Mouse (Mus musculus): ENCODE measurements around the gene Cacna2d3.

Gene Cacna2d3

DNA sequence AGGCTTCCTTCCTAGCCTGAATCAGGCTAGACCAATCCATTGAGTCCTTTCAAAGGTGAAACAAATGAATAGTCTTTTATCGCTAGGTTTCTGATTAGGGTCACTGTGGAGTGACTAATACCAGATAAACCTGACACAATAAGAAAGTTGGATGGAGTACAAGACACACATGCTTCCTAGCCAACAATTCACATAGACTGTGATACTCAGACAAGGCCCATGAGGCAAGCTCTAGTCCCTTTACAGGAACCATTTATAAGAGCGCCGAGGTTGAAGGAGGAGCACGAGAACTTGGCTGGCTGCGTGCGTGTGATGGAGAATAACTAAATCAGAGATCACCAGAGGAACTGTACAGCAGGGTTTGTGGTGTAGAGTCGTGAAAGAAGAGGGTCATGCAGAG, 584.0 kb downstream of the Cacna2d3 start:
- no peak for DNase-seq

GRCm38 (mm10) chr14:29137006-29137579, 584.6 kb downstream of the Cacna2d3 start:
- no peak for DNase-seq

DNA sequence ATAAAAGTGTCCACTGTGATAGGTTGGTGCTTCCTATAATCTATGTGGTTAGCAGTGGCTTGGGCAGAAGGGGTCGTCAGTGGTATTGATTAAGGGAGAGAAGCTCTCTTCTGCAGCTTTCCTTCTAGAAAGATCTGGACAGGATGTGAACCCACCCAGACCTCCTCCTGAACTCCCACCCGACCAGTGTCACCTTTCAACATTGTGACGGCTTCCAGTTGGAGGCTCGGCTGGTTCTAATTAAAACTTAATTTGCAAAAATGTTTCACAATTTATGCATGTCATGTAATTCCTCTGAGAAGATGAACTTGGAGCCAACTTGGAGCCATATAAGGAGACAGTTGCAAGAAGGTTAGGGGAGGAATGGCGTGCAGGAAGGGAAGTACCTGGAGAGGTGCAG, 586.8 kb downstream of the Cacna2d3 start:
- peak; percentile 58 for DNase-seq

DNA sequence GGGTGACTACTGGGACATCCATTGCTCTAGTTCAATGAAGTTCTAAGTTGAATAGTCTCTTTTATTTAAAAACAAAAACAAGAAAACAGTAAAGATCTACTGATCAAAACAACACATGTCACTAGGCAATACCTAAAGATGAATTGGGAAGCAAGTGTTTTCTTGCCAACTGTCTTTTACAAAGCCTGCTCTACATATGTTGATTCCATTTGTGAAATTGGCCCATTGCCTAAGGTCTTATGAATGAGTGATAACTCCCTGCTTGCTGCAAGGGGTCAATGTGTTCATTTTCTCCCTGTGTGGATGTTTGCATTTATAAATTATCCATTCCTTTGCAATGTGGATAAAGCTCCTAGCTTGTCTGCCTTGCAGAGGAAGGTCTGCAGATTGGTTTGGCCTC, 591.2 kb downstream of the Cacna2d3 start:
- no peak for DNase-seq

DNA sequence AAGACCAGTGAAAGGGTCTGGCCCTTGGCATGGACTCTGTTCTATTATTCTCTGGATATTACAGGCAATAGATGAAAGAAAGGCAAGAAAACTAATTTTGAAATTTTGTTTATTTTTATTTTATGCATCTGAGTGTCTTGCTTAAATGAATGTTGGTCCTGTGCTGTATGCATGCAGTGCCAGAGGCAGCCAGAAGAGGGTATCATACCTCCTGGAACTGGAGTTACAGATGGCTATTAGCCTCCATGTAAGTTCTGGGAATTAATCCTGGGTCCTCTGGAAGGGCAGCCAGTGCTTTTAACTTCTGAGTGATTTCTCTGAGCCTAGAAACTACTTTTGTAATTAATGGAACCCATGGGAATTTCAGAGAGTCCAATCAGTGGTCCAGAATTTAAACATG, 597.8 kb downstream of the Cacna2d3 start:
- DNase-seq = peak; percentile 18

DNA sequence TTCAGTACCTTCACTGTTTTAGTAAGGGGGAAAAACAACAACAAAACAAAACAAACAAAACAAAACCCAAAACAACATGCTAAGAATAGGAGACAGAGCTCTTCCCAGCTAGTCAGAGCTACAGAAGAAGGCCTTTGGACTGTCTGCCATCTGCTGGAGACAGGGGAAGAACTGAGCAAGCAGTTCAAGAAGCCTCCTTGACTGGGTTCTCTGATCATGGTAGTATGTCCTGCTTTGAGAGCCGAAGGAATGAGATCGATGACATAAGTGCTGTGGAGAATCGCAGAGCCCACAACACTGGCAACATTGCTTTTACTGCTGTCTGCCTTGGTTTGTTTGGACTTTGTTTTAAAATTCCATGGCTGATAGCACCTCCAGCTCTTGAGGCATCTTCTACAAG, 598.9 kb downstream of the Cacna2d3 start:
- DNase-seq = no peak

DNA sequence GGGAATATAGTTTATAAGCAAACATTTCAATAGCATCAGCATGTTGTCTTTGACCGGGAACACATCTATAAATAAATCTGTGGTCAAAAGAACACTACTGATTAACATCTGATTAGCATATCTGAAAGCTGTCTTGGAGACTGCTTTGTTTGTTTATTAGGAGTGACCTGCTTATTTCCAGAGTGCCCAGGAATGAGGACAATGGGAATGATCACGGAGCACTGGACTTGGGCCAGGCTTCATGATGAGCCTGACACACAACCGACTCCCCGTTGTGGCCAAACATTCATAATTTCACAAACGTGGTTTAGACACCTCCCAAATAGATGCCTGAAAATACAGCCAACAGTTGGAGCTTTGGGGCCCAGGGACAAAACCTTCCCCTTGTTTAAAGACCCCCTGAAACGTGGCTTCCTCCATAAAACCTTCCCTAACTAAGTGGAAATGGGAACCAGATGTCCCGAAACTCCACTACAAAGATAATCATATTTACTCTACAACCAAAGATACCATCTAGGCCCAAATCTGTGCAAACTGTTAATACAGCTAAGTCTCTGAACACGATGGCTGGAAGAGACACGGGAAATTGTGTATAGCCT, 607.7 kb downstream of the Cacna2d3 start:
- no peak for DNase-seq

- no peak for DNase-seq
Observed at GRCm38 (mm10) chr14:29111666-29112065, 610.0 kb downstream of the Cacna2d3 start.

- no peak for DNase-seq
Observed at GRCm38 (mm10) chr14:29110351-29111091, 611.1 kb downstream of the Cacna2d3 start.

DNA sequence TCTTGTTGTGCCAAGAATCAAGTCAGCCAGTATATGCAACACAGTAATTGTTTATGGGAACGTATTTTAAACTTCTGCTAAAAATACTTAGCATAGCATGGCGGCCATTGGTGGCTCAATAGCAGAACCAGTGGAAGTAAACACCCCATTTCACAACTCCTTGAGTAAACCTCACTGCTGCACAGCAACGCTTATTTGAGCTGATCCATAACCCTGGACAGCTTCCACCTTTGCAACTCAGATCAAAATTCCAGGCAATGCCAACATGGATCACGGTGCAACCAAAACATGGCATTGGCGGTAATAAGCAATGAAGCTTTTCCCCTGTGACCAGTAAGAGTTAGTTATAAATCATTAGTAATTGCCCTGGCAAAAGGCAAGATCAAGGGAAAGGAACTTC, 614.2 kb downstream of the Cacna2d3 start:
- no peak for DNase-seq

- DNase-seq = no peak
Observed at GRCm38 (mm10) chr14:29097776-29098175, 623.9 kb downstream of the Cacna2d3 start.

- DNase-seq = no peak
Observed at GRCm38 (mm10) chr14:29095431-29095830, 626.2 kb downstream of the Cacna2d3 start.

GRCm38 (mm10) chr14:29090074-29090473, 631.6 kb downstream of the Cacna2d3 start:
- peak; percentile 91 for DNase-seq

GRCm38 (mm10) chr14:29086528-29086927, 635.1 kb downstream of the Cacna2d3 start:
- DNase-seq = no peak

DNA sequence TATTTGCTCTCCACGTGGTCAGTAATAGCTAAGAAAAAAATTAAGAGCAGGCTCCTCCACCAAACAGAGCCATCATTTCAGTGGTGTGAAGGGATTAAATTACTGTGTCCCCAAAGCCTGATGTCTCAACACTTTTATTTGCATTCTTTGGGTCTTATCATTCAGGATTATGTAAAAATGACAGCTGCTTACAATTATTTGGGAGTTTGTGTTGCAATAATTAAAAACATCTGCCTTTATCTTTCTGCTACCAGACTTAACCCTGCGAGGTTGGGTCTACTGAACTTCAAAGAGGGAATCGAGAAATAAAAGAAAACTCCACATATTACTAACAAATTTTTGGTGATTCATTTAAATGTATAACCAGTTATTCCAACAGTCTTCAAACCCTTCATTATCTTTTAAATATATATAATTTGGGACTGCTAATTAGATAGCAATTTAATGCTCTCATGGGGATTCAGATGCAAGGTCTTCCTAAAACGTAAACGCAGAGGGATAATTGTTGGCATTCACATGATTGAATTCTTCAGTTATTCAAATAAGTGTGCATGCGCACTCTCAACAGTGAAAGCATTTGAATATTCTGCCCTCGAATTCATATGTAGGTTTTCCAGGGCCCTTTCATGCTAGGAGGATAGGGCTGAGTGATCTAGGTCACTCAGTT, 636.0 kb downstream of the Cacna2d3 start:
- DNase-seq = no peak

DNA sequence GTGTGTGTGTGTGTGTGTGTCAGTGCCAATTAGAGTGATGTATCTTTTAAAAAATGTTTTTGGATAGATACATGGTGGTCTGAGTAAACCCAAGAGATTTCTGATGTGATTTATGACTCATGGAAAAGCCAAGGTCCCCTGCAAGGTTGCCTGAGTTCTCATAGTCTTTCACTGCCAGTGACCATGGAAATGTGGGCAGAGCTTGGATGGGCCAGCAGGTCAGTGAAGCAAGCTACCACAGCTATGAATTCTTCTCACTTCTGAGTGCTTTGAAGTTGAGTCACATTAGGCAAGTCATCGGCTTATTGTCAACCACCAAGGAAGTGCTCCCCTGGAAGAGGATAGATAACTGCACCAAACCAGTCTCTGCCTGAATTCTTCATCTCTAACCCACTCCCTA, 639.5 kb downstream of the Cacna2d3 start:
- no peak for DNase-seq

DNA sequence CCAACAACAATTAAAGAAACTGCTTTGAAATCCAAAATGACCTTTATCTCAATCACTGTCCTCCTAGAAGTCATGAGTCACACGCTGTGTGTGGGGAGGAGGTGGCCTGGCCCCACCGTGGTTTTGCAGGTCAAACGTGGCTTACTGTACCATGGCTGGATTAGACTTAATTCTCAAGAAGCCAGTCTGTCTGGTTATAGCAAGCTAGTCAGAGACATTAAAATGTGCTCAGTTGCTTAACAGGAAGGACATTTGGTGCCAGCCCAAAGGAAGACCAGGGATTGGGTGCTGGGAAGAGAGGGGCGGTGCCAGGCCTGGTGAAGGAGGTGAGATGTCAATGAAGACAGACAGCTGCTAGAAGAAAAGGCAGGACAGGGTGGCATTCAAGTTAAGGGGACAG, 641.0 kb downstream of the Cacna2d3 start:
- peak; percentile 27 for DNase-seq

- no peak for DNase-seq
Observed at GRCm38 (mm10) chr14:29080228-29080627, 641.4 kb downstream of the Cacna2d3 start.

DNA sequence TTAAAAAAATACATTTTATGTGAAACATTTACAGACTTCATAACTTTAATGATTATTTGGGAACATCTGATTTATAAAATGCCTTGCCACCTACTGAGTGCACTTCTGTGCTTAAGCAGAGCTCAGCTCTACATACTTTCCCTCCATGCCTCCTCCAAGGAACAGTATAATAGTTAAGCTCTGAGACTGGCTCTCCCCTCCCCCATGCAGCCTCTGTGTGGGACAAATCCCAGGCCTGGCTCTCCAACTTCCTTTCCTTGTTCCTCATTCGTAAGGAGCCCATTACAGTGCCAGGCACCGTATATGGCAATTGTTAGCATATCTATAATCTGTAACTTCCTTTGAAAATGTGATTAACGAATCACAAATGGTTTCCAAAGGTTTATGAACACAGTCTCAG, 644.2 kb downstream of the Cacna2d3 start:
- peak; percentile 18 for DNase-seq

DNA sequence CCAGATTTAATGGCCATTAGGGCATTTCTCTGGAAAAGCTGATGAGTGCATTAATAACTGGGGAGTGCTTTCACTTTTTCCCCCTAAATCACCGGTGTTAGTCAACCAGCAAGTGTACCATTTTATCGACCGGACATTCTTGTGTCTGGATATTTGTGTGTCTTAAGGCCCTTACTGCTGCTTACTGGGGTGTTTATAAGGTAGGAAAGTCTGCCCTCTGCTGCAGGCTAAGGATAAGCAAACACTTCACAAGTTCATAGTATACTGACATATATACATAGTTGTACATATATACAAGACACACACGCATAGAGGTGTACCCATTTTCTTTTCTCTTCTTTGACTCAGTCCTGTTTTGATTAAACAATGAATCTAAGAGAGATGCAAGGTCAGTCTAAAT, 647.9 kb downstream of the Cacna2d3 start:
- no peak for DNase-seq

GRCm38 (mm10) chr14:29062676-29063075, 659.0 kb downstream of the Cacna2d3 start:
- DNase-seq = no peak

GRCm38 (mm10) chr14:29061491-29061890, 660.2 kb downstream of the Cacna2d3 start:
- DNase-seq = no peak

- DNase-seq = no peak
Observed at GRCm38 (mm10) chr14:29060679-29061078, 661.0 kb downstream of the Cacna2d3 start.
